Mouse (Mus musculus) thymus, adult 18-20 months (tissue): Measurements from ENCODE around the gene Vmn1r232.

Source experiments
- DNase-seq, 2 experiments: peaks; one replicate each; pipeline ENCODE4 v3.0.0; 2022; ENCODE audit warnings: mixed read lengths in 2 of 2

Vmn1r232 gene

GRCm38 (mm10) chr17:20919614-20920013, at the start of gene Vmn1r232:
Gene Vmn1r232 (minus strand): TSS chr17:20919714.
- no peak for DNase-seq

- no peak for DNase-seq
Observed at GRCm38 (mm10) chr17:20966681-20967080, 47.2 kb upstream of the Vmn1r232 start.

GRCm38 (mm10) chr17:20965421-20965820, 45.9 kb upstream of the Vmn1r232 start:
- no peak for DNase-seq

GRCm38 (mm10) chr17:20960386-20960785, 40.9 kb upstream of the Vmn1r232 start:
- DNase-seq = no peak

GRCm38 (mm10) chr17:20946636-20947035, 27.1 kb upstream of the Vmn1r232 start:
- no peak for DNase-seq

GRCm38 (mm10) chr17:20946026-20946565, 26.6 kb upstream of the Vmn1r232 start:
- peak in 1 of 2 experiments; percentile 8 for DNase-seq

GRCm38 (mm10) chr17:20944985-20945891, 25.7 kb upstream of the Vmn1r232 start, which contains the start of gene Ppp2r1a:
Gene Ppp2r1a (plus strand): TSS chr17:20945311.
- peak; percentile 95 to 99 for DNase-seq

GRCm38 (mm10) chr17:20944226-20944625, 24.7 kb upstream of the Vmn1r232 start:
- DNase-seq = no peak

GRCm38 (mm10) chr17:20904991-20905390, 14.5 kb downstream of the Vmn1r232 start, which contains the start of gene Vmn1r231:
Gene Vmn1r231 (minus strand): TSS chr17:20905091.
- DNase-seq = no peak
